Mouse (Mus musculus) MEL (cell line): ENCODE data around the gene Lsamp. TPM values are rescaled to one million over a fixed set of nuclear protein-coding genes. Genes with fewer than 3 reads are reported as not detected.

ENCODE experiments used
- DNase-seq: peaks from one replicate; pipeline ENCODE4 v3.0.0; 2011; ENCODE audit warnings: low read depth, low spot score
- H3K27ac ChIP-seq: 2 replicates; pipeline ENCODE4 v1.5.1; 2012; ENCODE audit warnings: low read depth, mild to moderate bottlenecking, control low read depth, low read length, moderate library complexity; ENCODE audit not compliant: control insufficient read depth
- H3K27me3 ChIP-seq, 2 experiments: fragments of 150-350 bp in 1 of 2; sonication (generic) in 1 of 2; 2 replicates each; pipeline ENCODE4 v1.6.1; 2012; ENCODE audit warnings: low read length in 2 of 2, mild to moderate bottlenecking in 2 of 2, improper control_type of control experiment in 1 of 2, moderate library complexity in 1 of 2; ENCODE audit not compliant: insufficient read depth in 2 of 2, control insufficient read depth in 1 of 2
- H3K36me3 ChIP-seq, 2 experiments: 2 replicates each; pipeline ENCODE4 v1.6.1; 2012 to 2014; ENCODE audit warnings: low read length in 2 of 2, improper control_type of control experiment in 1 of 2, inconsistent platforms in 1 of 2, mild to moderate bottlenecking in 1 of 2; ENCODE audit not compliant: insufficient read depth in 2 of 2, control insufficient read depth in 1 of 2
- H3K4me1 ChIP-seq, 2 experiments: fragments of 150-350 bp in 1 of 2; sonication (generic) in 1 of 2; 2 replicates each; pipeline ENCODE4 v1.6.1; 2012; ENCODE audit warnings: low read length in 2 of 2, improper control_type of control experiment in 1 of 2, mild to moderate bottlenecking in 1 of 2; ENCODE audit not compliant: insufficient read depth in 2 of 2, control insufficient read depth in 1 of 2
- H3K4me3 ChIP-seq, 2 experiments: fragments of 150-350 bp in 1 of 2; sonication (generic) in 1 of 2; 2 replicates each; pipeline ENCODE4 v1.5.1; 2012; ENCODE audit warnings: low read depth in 2 of 2, low read length in 2 of 2, mild to moderate bottlenecking in 2 of 2, moderate library complexity in 2 of 2, control low read depth in 1 of 2, improper control_type of control experiment in 1 of 2; ENCODE audit not compliant: control insufficient read depth in 1 of 2, insufficient read depth in 1 of 2
- H3K79me2 ChIP-seq: 2 replicates; pipeline ENCODE4 v1.6.1; 2012; ENCODE audit warnings: mild to moderate bottlenecking, low read length, moderate library complexity; ENCODE audit not compliant: control insufficient read depth, poor library complexity, insufficient read depth
- H3K9ac ChIP-seq: 2 replicates; pipeline ENCODE4 v1.6.1; 2012; ENCODE audit warnings: low read depth, mild to moderate bottlenecking, control low read depth, low read length, moderate library complexity; ENCODE audit not compliant: control insufficient read depth, poor library complexity, severe bottlenecking
- H3K9me3 ChIP-seq: fragments of 150-350 bp; sonication (generic); replicated peaks from 2 replicates; pipeline ENCODE4 v1.6.1; 2012; ENCODE audit warnings: mild to moderate bottlenecking, low read length, improper control_type of control experiment, moderate library complexity; ENCODE audit not compliant: insufficient read depth
- CHD2 ChIP-seq: IDR thresholded peaks from 2 replicates; pipeline ENCODE4 v1.6.1; 2011; ENCODE audit warnings: low read length, improper control_type of control experiment
- CTCF ChIP-seq, 3 experiments: IDR thresholded peaks in 2 of 3; conservative IDR thresholded peaks in 1 of 3; 2 replicates each; pipeline ENCODE4 v1.5.1; 2011 to 2012; ENCODE audit warnings: low read length in 3 of 3, low read depth in 2 of 3, mild to moderate bottlenecking in 2 of 3, improper control_type of control experiment in 1 of 3, inconsistent platforms in 1 of 3, mixed read lengths in 1 of 3, moderate library complexity in 1 of 3; ENCODE audit not compliant: control insufficient read depth in 1 of 3, insufficient read depth in 1 of 3, poor library complexity in 1 of 3, severe bottlenecking in 1 of 3
- E2F4 ChIP-seq: IDR thresholded peaks from 2 replicates; pipeline ENCODE4 v1.6.1; 2011; ENCODE audit warnings: low read depth, low read length, improper control_type of control experiment, borderline replicate concordance
- ELF1 ChIP-seq: IDR thresholded peaks from 2 replicates; pipeline ENCODE4 v1.6.1; 2014; ENCODE audit warnings: low read depth, mild to moderate bottlenecking, inconsistent platforms, low read length, improper control_type of control experiment, moderate library complexity
- EP300 ChIP-seq, 2 experiments: IDR thresholded peaks; 2 replicates each; pipeline ENCODE4 v1.6.1; 2011; ENCODE audit warnings: improper control_type of control experiment in 2 of 2, low read length in 2 of 2, low read depth in 1 of 2, mild to moderate bottlenecking in 1 of 2
- ETS1 ChIP-seq: IDR thresholded peaks from 2 replicates; pipeline ENCODE4 v1.6.1; 2012; ENCODE audit warnings: low read depth, mild to moderate bottlenecking, inconsistent platforms, low read length, improper control_type of control experiment, moderate library complexity
- GATA1 ChIP-seq: IDR thresholded peaks from 2 replicates; pipeline ENCODE4 v1.6.1; 2011; ENCODE audit warnings: low read depth, low read length, improper control_type of control experiment
- HCFC1 ChIP-seq: IDR thresholded peaks from 2 replicates; pipeline ENCODE4 v1.6.1; 2012; ENCODE audit warnings: low read depth, mild to moderate bottlenecking, inconsistent platforms, low read length, improper control_type of control experiment, moderate library complexity
- JUND ChIP-seq: IDR thresholded peaks from 2 replicates; pipeline ENCODE4 v1.6.1; 2011; ENCODE audit warnings: low read depth, mild to moderate bottlenecking, improper control_type of control experiment, low read length
- KAT2A ChIP-seq: conservative IDR thresholded peaks from 2 replicates; pipeline ENCODE4 v1.6.1; 2012; ENCODE audit warnings: low read depth, low read length, improper control_type of control experiment, inconsistent platforms
- MAFK ChIP-seq: IDR thresholded peaks from 2 replicates; pipeline ENCODE4 v1.6.1; 2011; ENCODE audit warnings: low read depth, mild to moderate bottlenecking, low read length, improper control_type of control experiment, borderline replicate concordance
- MAX ChIP-seq: IDR thresholded peaks from 2 replicates; pipeline ENCODE4 v1.6.1; 2011; ENCODE audit warnings: low read length, improper control_type of control experiment
- MEF2A ChIP-seq: IDR thresholded peaks from 2 replicates; pipeline ENCODE4 v1.6.1; 2014; ENCODE audit warnings: low read depth, mild to moderate bottlenecking, inconsistent platforms, low read length, improper control_type of control experiment; ENCODE audit not compliant: poor library complexity, insufficient replicate concordance, severe bottlenecking; ENCODE audit errors: extremely low read depth
- MXI1 ChIP-seq: IDR thresholded peaks from 2 replicates; pipeline ENCODE4 v1.6.1; 2011; ENCODE audit warnings: mild to moderate bottlenecking, low read depth, low read length, improper control_type of control experiment
- MYB ChIP-seq: IDR thresholded peaks from 2 replicates; pipeline ENCODE4 v1.6.1; 2011; ENCODE audit warnings: mild to moderate bottlenecking, low read depth, low read length, improper control_type of control experiment
- MYC ChIP-seq: IDR thresholded peaks from 2 replicates; pipeline ENCODE4 v1.6.1; 2011; ENCODE audit warnings: low read depth, mild to moderate bottlenecking, low read length, improper control_type of control experiment, moderate library complexity
- NELFE ChIP-seq: IDR thresholded peaks from 2 replicates; pipeline ENCODE4 v1.6.1; 2011; ENCODE audit warnings: low read depth, low read length, improper control_type of control experiment
- POLR2AphosphoS2 ChIP-seq: IDR thresholded peaks from 2 replicates; pipeline ENCODE4 v1.6.1; 2011; ENCODE audit warnings: low read length, improper control_type of control experiment
- RCOR1 ChIP-seq: IDR thresholded peaks from 2 replicates; pipeline ENCODE4 v1.6.1; 2012; ENCODE audit warnings: low read depth, mild to moderate bottlenecking, inconsistent platforms, low read length, improper control_type of control experiment
- SMC3 ChIP-seq: IDR thresholded peaks from 2 replicates; pipeline ENCODE4 v1.6.1; 2011; ENCODE audit warnings: low read depth, low read length, improper control_type of control experiment
- UBTF ChIP-seq: IDR thresholded peaks from 2 replicates; pipeline ENCODE4 v1.6.1; 2012; ENCODE audit warnings: low read depth, mild to moderate bottlenecking, inconsistent platforms, low read length, improper control_type of control experiment, moderate library complexity, borderline replicate concordance; ENCODE audit not compliant: insufficient read depth
- USF2 ChIP-seq, 2 experiments: IDR thresholded peaks; 2 replicates each; pipeline ENCODE4 v1.6.1; 2011 to 2012; ENCODE audit warnings: improper control_type of control experiment in 2 of 2, low read length in 2 of 2, borderline replicate concordance in 1 of 2, inconsistent platforms in 1 of 2, low read depth in 1 of 2, mild to moderate bottlenecking in 1 of 2; ENCODE audit not compliant: insufficient read depth in 1 of 2
- ZKSCAN1 ChIP-seq: IDR thresholded peaks from 2 replicates; pipeline ENCODE4 v1.6.1; 2012; ENCODE audit warnings: low read depth, mild to moderate bottlenecking, inconsistent platforms, low read length, improper control_type of control experiment, moderate library complexity
- ZMIZ1 ChIP-seq: IDR thresholded peaks from 2 replicates; pipeline ENCODE4 v1.6.1; 2012; ENCODE audit warnings: low read depth, mild to moderate bottlenecking, inconsistent platforms, low read length, improper control_type of control experiment, moderate library complexity
- polyA plus RNA-seq, 2 experiments: library from polyadenylated mRNA; stranded (reverse) in 1 of 2; unstranded in 1 of 2; fragments of >175 nt in 1 of 2; fragments of >200 nt in 1 of 2; gene quantifications; 2 replicates each; pipeline versions ENCODE4 v1.2.1 to v1.2.4; 2012; ENCODE audit warnings: low replicate concordance in 2 of 2, low read depth in 1 of 2; ENCODE audit not compliant: insufficient read length in 2 of 2, insufficient read depth in 1 of 2, missing spikeins in 1 of 2
- total RNA-seq: library from RNA; depleted of rRNA; stranded (reverse); fragments of 300-350 nt; gene quantifications from 2 replicates; pipeline ENCODE4 v1.2.3, GENCODE M21; 2012

Gene Lsamp
- total and polyA plus RNA-seq, 3 experiments: 0.42 TPM; not detected in 2

GRCm38 (mm10) chr16:40907892-40908291, 923.7 kb downstream of the Lsamp start:
- Histone ChIP-seq H3K79me2 (no peaks in the 10 kb centered on the region), H3K9me3 (no peaks in the 10 kb centered on the region), H3K27ac (no peak overlapping the region), H3K27me3 (no peaks in the 10 kb centered on the region), H3K4me1 (no peaks in the 10 kb centered on the region), H3K9ac (no peak overlapping the region), H3K36me3 (no peaks in the 10 kb centered on the region), H3K4me3 (no peak overlapping the region)
- no peak for TF ChIP-seq ZKSCAN1
- no peak for TF ChIP-seq MEF2A
- no peak for DNase-seq

- no peak for TF ChIP-seq MYB
- no peak for TF ChIP-seq ZMIZ1
- no peak for TF ChIP-seq JUND
- no peak for TF ChIP-seq EP300 (IDR thresholded peaks at IDR 0.05; ENCODE audit: low read depth in 1 of 2, low read length in 2 of 2)
- TF ChIP-seq ELF1: no peak
- no peak for TF ChIP-seq SMC3
- no peak for TF ChIP-seq MXI1
- no peak for TF ChIP-seq MYC
- TF ChIP-seq CHD2: no peak
- TF ChIP-seq NELFE: no peak
- TF ChIP-seq MAFK: no peak
- no peak for TF ChIP-seq KAT2A
- no peak for TF ChIP-seq POLR2AphosphoS2
- TF ChIP-seq CTCF (IDR thresholded peaks at IDR 0.05 in 2 of 3, conservative IDR thresholded peaks at IDR 0.05 in 1 of 3; ENCODE audit: control insufficient read depth in 1 of 3, insufficient read depth in 1 of 3, low read depth in 2 of 3, low read length in 3 of 3, poor library complexity in 1 of 3, severe bottlenecking in 1 of 3): no peak
- no peaks in the 10 kb centered on the region for H3K36me3 ChIP-seq
- no peaks in the 10 kb centered on the region for H3K27me3 ChIP-seq
- no peaks in the 10 kb centered on the region for H3K9me3 ChIP-seq
- H3K4me1 ChIP-seq: no peaks in the 10 kb centered on the region
- no peak overlapping the region for H3K27ac ChIP-seq
- H3K79me2 ChIP-seq: no peaks in the 10 kb centered on the region
- H3K9ac ChIP-seq: no peak overlapping the region
- no peak overlapping the region for H3K4me3 ChIP-seq
- no peak for DNase-seq
Observed at GRCm38 (mm10) chr16:40914141-40914540, 930.0 kb downstream of the Lsamp start.

- no peak for DNase-seq
- no peak overlapping the region for H3K9ac ChIP-seq
- H3K4me3 ChIP-seq: no peak overlapping the region
- no peaks in the 10 kb centered on the region for H3K27me3 ChIP-seq
- no peaks in the 10 kb centered on the region for H3K9me3 ChIP-seq
- TF ChIP-seq ZKSCAN1 (no peak), ETS1 (no peak), MYB (no peak), USF2 (IDR thresholded peaks at IDR 0.05; ENCODE audit: borderline replicate concordance in 1 of 2, insufficient read depth in 1 of 2, low read depth in 1 of 2, low read length in 2 of 2) (no peak), HCFC1 (no peak), RCOR1 (no peak), CTCF (IDR thresholded peaks at IDR 0.05 in 2 of 3, conservative IDR thresholded peaks at IDR 0.05 in 1 of 3; ENCODE audit: control insufficient read depth in 1 of 3, insufficient read depth in 1 of 3, low read depth in 2 of 3, low read length in 3 of 3, poor library complexity in 1 of 3, severe bottlenecking in 1 of 3) (no peak), GATA1 (no peak), UBTF (no peak), MAX (no peak), E2F4 (no peak), SMC3 (no peak)
- no peaks in the 10 kb centered on the region for H3K4me1 ChIP-seq
- no peak overlapping the region for H3K27ac ChIP-seq
- H3K36me3 ChIP-seq: no peaks in the 10 kb centered on the region
- H3K79me2 ChIP-seq: no peaks in the 10 kb centered on the region
Observed at GRCm38 (mm10) chr16:40930596-40930995, 946.4 kb downstream of the Lsamp start.
